Mouse (Mus musculus): Measurements from ENCODE around the gene H3f3a.

GRCm38 (mm10) chr1:180800814-180801213 is 12.9 kb downstream of the H3f3a start:
- TF ChIP-seq CTCF (IDR thresholded peaks at IDR 0.05; ENCODE audit: insufficient read depth, low read length) (no peak), POLR2A (IDR thresholded peaks at IDR 0.05; ENCODE audit: borderline replicate concordance, extremely low read depth, low read depth, low read length) (no peak)
